Mouse (Mus musculus): ENCODE data around the gene Tmem132d.

Gene Tmem132d

DNA sequence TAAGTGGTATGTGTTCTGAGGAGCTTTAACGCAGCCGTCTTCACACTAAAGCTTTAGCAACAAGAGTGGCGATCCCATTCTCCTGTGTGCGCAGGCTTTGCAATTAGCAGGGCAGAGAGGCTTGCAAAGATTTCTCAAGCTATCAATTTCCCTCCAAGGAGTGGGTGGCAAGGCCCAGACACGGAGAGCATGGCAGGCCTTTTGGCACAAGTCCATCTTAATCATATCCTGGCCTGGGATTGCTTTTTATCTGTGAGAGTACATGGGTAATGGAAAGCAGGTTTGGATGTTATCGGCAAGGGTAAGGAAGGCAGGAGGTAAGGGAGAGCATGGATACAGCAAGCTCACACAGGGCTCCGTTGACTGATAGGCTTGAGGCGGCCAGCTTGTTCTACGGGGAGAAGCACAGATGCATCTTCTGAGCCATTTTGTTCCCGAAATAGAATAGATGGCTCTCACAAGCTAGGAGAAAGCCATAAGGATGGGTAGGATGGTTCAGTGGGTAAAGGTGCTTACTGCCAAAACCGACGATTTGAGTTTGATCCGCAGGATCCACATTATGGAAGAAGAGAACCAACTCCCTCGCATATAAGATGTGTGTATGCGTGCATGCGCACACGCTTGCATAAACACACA is 228.1 kb downstream of the Tmem132d start:
- DNase-seq = peak; percentile 42

DNA sequence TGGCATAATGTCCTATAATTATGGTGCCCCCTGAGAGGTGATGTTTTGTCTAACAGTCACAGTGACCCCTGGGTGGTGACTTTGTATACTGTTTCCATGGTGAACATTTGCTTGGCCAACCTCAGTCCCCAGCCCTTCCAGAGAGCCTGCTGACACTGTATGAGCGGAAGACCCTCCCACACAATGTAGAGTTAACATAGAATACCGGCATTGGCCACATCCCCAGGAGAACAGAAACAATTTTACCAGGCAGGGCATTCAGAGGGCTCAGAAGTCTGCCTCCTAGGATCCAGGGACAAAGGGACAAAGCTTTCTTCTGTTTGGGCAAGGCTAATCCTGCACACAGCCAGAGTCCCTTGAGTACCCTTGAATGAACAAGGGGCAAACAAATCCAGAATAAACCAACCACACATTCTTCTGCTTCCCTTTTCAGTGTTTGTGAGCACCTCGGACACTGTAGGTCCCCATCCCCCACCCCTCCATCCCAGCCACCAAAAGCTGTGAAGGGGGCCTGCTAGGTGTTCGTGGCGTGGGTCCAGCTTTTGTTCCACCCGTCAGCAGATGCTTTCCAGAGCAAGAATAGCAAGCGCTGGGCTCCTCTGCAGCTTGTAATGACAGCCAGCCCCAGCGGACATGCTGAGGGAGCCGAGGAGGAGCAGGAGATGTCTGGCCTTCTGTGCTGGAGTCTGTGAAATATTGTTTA is 228.8 kb downstream of the Tmem132d start:
- peak; percentile 71 for DNase-seq

DNA sequence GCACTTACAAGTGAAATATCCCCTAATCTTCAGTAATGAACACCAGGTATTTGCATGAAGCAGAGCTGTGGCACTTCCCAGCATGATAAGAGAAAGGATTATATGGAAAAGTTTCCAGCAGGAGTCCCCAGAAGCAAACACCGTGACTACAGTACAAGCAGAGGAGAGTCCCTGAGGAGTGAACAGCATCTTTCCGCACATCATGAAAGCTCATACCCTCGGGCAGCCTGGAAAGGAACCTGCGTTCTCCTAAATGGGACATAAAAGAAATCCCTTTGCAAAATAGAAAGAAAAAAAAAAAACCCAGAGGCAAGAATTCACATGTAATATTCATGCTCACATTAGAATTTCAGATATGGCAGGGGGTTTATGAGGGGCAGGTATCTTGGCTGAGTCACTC is 238.8 kb downstream of the Tmem132d start:
- DNase-seq = no peak

- peak; percentile 70 for DNase-seq
Observed at GRCm38 (mm10) chr5:128192485-128193055, 240.3 kb downstream of the Tmem132d start.

GRCm38 (mm10) chr5:128191710-128192109 is 241.2 kb downstream of the Tmem132d start:
- DNase-seq = peak; percentile 36

DNA sequence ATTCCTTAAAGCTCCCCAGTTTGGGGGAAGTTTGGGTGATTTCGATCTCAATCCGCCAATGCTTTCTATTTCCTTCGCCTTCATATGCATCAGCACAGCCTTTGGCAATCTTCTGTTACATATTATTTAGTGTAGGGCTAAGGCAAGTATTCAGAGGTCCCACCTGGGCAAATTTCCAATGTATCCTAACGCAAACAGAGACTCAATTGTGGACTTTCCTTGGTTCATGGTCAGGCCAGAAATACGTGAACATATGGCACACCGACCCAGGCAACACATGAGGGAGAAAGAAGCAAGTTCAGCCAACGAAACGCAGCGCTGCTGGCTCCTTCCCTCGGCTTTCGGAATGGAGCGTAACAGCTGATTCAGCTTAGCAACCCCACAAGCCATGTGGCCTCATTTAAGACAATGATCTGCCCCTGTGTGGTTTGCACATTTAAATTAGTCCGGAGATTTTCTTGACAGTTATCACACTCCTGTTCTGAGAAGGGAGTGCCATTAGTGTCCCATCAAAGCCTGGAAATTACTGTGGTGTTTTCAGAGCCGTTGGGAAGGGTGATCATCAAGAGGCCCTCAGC is 242.5 kb downstream of the Tmem132d start:
- peak; percentile 72 for DNase-seq

- peak; percentile 37 for DNase-seq
Observed at GRCm38 (mm10) chr5:128176234-128176633, 256.6 kb downstream of the Tmem132d start.

DNA sequence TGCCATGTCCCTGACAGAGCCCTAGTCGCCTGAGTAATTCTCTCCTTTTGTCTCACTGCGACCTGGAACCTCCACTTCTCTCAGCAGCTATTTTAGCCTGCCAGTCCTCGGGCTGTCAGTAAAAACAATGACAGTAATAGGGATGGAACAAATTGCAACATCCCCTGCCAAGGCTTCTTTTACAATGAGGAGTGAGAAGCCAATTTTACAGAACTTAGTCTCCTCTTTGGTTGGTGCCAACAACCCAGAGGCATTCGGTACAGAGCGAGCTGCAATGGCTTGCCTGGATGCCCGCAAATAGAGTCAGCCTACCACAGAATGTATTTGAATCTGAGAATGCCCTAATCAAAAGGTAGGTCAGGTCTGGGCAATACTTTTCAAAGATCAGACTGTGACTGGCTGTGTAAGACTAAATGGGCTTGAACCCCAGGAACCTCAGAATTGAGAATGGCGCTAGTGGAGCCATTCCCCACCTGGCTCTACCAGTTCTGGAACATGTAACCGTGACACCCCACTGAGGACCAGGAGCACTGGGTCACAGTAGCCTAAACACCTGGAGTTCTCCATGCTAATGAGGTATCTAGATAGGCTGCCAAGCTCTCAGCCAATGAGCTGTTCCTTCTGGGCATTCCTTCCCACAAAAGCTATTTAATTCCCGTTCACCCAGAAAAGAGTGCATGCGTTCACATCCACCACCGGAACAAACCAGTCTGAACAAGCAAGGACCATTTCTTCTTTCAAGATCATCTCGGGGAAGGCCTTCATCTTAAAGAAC is 273.8 kb downstream of the Tmem132d start:
- DNase-seq = peak; percentile 54

DNA sequence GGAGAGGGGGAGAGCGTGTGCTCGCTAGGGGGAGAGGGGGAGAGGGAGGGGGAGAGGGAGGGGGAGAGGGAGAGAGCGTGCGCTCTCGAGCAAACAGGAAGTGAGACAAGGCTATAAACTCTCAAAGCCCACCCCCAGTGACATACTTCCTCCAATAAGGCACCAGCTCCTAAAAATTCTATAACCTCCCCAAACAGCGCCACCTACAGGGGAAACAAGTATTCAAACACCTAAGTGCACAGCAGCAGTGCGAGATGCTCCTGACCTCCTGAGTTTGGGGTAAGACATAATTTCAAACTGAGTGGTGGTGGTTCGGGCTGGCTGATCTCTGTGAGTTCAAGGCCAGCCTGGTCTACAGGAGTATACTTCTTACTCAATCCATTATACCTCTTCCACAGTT is 281.4 kb downstream of the Tmem132d start:
- peak; percentile 66 for DNase-seq

- peak; percentile 75 for DNase-seq
Observed at GRCm38 (mm10) chr5:128146901-128147645, 285.8 kb downstream of the Tmem132d start.

DNA sequence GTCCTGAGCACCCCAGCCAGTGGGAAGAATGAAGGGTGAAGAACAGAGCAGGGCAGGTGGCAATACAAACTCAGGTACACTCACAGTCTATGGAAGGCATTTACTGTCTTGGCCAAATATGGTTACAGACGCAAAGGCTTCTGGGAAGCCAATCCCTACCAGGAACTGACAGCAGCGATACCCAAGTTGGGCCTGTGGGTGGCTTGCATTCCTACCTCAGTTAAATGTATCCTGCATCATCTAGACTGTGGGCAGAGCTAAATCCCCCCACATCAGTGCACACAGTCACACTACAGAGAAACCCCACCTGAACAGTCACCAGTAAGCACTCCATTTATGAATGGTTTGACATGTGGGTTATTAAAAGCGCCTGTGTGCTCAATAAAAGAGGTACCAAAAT is 288.1 kb downstream of the Tmem132d start:
- DNase-seq = peak; percentile 59

DNA sequence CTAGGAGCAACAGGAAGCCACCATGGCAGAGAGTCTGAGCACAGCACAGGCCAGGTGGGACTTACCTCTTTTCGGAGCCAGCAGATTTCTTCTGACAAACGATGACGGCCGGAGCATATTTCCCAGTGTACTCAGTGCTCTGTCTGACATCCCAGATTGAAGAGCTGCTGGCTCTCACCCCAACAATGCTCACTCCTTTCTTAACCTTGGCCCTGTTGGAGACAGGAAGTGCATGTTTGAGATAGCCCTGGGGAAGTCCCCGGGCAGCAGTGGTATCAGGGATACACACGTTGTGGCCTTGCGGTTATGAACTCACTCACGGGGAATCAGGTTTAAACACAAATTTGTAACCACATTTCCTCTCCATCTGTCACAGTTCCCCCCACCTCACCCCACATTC is 296.1 kb downstream of the Tmem132d start:
- DNase-seq = peak; percentile 66

DNA sequence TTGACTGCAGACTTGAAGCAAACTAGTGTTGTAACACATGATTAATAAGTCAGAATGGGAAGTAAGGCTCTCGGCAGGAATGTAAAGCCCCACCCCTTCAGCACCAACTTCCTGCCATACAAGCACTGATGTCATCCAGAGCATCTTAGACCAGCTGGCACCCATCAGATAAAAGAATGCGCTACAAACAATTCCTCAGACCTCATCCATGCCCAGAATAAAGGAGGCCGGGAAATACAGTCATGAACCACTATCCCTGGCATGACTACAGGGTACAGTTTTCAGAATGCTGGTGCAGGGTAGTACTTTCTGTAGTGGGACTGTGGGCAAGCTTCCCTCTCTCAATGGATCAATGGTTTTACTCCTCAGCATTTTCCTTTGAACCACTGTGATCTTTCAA is 310.2 kb downstream of the Tmem132d start:
- DNase-seq = peak; percentile 85

DNA sequence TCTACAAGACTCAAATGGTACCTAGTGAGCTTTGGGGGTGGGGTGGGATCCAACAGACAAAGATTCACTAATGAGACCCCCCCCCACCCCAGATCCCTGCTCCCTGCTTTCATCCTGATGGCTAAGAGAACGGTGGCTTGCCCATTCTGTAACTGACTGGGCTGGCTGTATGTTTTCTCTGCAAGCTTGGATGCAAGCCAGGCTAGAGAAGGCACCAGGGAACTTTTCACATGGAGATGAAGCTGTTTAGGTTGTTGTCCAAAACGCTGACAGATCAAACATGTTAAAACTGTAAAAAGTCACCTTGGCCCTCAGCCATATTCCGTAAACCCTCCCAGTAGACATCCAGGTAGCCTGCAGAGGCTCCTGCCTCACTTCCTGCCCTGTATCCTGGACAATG is 313.7 kb downstream of the Tmem132d start:
- DNase-seq = peak; percentile 29

GRCm38 (mm10) chr5:128113107-128113506 is 319.8 kb downstream of the Tmem132d start:
- peak; percentile 55 for DNase-seq

GRCm38 (mm10) chr5:128112518-128112917 is 320.4 kb downstream of the Tmem132d start:
- DNase-seq = peak; percentile 18

- DNase-seq = peak; percentile 8
Observed at GRCm38 (mm10) chr5:128111664-128112063, 321.2 kb downstream of the Tmem132d start.

- DNase-seq = peak; percentile 77
Observed at GRCm38 (mm10) chr5:128102556-128102955, 330.3 kb downstream of the Tmem132d start.

GRCm38 (mm10) chr5:128100331-128100730 is 332.5 kb downstream of the Tmem132d start:
- DNase-seq = peak; percentile 43

DNA sequence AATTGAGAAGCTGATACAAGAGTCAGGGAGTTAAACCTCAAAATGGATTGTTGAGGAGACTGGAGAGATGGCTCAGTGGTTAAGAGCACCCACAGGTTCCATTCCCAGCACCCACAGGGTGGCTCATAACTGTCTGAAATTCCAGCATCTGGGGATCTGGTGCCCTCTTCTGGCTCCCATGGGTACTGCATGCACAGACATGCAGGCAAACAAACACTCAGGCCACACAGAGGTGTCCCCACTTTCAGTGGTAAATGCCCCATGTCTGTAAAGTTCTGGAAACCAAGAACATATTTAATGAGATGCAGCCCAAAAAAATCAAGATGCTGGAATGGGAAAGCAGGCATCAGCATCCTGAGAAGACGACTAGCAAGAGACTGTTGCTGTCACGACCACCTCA is 333.4 kb downstream of the Tmem132d start:
- DNase-seq = peak; percentile 57

DNA sequence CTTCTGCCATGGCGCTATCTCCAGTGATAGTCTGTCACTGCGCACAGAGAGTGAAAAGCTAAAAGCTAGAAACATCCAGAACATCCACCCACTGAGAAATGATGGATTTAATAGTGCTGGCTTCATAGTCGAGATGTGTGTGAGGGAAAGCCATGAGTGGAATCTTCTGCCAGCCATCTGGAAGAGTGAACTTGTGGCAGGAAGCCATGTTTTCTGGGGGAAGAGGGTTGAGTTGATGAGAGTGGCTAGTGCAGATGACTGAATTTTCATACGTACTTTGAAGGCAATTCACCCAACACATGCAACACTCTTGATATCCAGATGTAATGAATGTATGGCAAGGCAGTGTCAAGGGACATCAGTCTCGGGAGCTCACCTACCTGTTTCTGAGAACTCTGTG is 342.3 kb downstream of the Tmem132d start:
- no peak for DNase-seq

- peak; percentile 18 for DNase-seq
Observed at GRCm38 (mm10) chr5:128075456-128075855, 357.4 kb downstream of the Tmem132d start.
